Mouse (Mus musculus): ENCODE measurements around the gene Dazap2.

DNA sequence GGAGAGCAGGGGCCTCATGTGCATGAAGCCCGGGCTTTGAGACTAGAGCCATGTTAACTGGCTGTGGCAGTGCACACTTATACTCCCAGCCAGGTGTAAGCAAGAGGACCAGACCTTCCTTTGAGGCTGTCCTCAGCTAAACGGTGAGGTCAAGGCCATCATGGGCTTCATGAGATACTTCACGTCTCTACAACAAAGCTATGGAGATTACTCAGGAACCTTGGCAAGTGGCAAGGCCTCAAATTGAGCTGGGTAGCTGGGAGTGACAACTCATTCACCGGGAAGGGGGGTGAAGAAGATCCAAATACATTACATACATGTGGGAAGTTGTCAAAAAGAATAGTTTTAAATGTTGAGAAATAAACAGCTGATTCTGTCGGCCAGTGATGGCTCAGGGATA lies 45.7 kb downstream of the Dazap2 start:
- TF ChIP-seq CTCF (IDR thresholded peaks at IDR 0.05; ENCODE audit: control insufficient read depth, insufficient read depth, low read length) (no peak), POLR2A (IDR thresholded peaks at IDR 0.05; ENCODE audit: borderline replicate concordance, control insufficient read depth, low read depth, low read length) (no peak)
